Mouse (Mus musculus): ENCODE data around the gene Gm10912. TPM values are rescaled to one million over a fixed set of nuclear protein-coding genes. Genes with fewer than 3 reads are reported as not detected.
"Not testable (repeated sequence)": the region's sequence is repeated elsewhere in the genome, so short reads cannot be mapped to it uniquely, and the experiment has no call there.

The Gm10912 gene
- polyA plus RNA-seq, 1 experiment: not detected

GRCm38 (mm10) chr2:104095741-104096213 lies 30.2 kb downstream of the Gm10912 start, which contains the start of gene Cd59a:
Gene Cd59a (plus strand): TSS chr2:104095801.
- H3K4me3 ChIP-seq (ENCODE audit: insufficient read depth, low read depth, low read length): peak within 1 kb of the TSS; percentile 71
- H3K27ac ChIP-seq (replicated peaks; ENCODE audit: low read depth, low read length): peak within 1 kb of the TSS; percentile 83
- peaks cover 6% of the 10 kb centered on the region; the same call in 1 of the 2 replicates for H3K4me1 ChIP-seq (ENCODE audit: control insufficient read depth, insufficient read depth, insufficient read length, low read length)

- Histone ChIP-seq H3K27ac (replicated peaks; ENCODE audit: low read depth, low read length) (peak overlapping the region; percentile 83), H3K4me1 (ENCODE audit: control insufficient read depth, insufficient read depth, insufficient read length, low read length) (peaks cover 6% of the 10 kb centered on the region; the same call in 1 of the 2 replicates), H3K4me3 (ENCODE audit: insufficient read depth, low read depth, low read length) (peak overlapping the region; percentile 71)
Observed at GRCm38 (mm10) chr2:104096256-104096655, 30.6 kb downstream of the Gm10912 start.

- not testable (repeated sequence) for H3K4me1 ChIP-seq (ENCODE audit: control insufficient read depth, insufficient read depth, insufficient read length, low read length)
- peak overlapping the region; percentile 71 for H3K4me3 ChIP-seq (ENCODE audit: insufficient read depth, low read depth, low read length)
Observed at GRCm38 (mm10) chr2:104096796-104097195, 31.2 kb downstream of the Gm10912 start.

GRCm38 (mm10) chr2:104097396-104097795 lies 31.8 kb downstream of the Gm10912 start:
- not testable (repeated sequence) for H3K4me1 ChIP-seq (ENCODE audit: control insufficient read depth, insufficient read depth, insufficient read length, low read length); H3K4me3 ChIP-seq (ENCODE audit: insufficient read depth, low read depth, low read length); H3K27ac ChIP-seq (replicated peaks; ENCODE audit: low read depth, low read length)

More at GRCm38 (mm10) chr2:104096796-104097195, 31.2 kb downstream of the Gm10912 start:
- H3K27ac ChIP-seq (replicated peaks; ENCODE audit: low read depth, low read length): peak overlapping the region; percentile 83; the same call in 1 of the 2 replicates

GRCm38 (mm10) chr2:104098529-104099230 lies 33.1 kb downstream of the Gm10912 start:
- H3K27ac ChIP-seq (replicated peaks; ENCODE audit: low read depth, low read length): 0 out of 2 replicates have a peak overlapping the region, but pooled peaks have one; percentile 20
- no peak overlapping the region for H3K4me3 ChIP-seq (ENCODE audit: insufficient read depth, low read depth, low read length)
- H3K4me1 ChIP-seq (ENCODE audit: control insufficient read depth, insufficient read depth, insufficient read length, low read length): peaks cover 10% of the 10 kb centered on the region; the same call in 1 of the 2 replicates

- Histone ChIP-seq H3K27ac (replicated peaks; ENCODE audit: low read depth, low read length) (no peak overlapping the region), H3K4me3 (ENCODE audit: insufficient read depth, low read depth, low read length) (no peak overlapping the region), H3K4me1 (ENCODE audit: control insufficient read depth, insufficient read depth, insufficient read length, low read length) (peaks cover 10% of the 10 kb centered on the region; the same call in 1 of the 2 replicates)
Observed at GRCm38 (mm10) chr2:104099231-104099585, 33.6 kb downstream of the Gm10912 start.

GRCm38 (mm10) chr2:104099946-104100345 lies 34.3 kb downstream of the Gm10912 start:
- H3K4me3 ChIP-seq (ENCODE audit: insufficient read depth, low read depth, low read length): no peak overlapping the region
- H3K27ac ChIP-seq (replicated peaks; ENCODE audit: low read depth, low read length): no peak overlapping the region
- H3K4me1 ChIP-seq (ENCODE audit: control insufficient read depth, insufficient read depth, insufficient read length, low read length): peaks cover 10% of the 10 kb centered on the region; the same call in 1 of the 2 replicates

GRCm38 (mm10) chr2:104104800-104105199 lies 39.2 kb downstream of the Gm10912 start:
- peaks cover 8% of the 10 kb centered on the region; the same call in 1 of the 2 replicates for H3K4me1 ChIP-seq (ENCODE audit: control insufficient read depth, insufficient read depth, insufficient read length, low read length)
- no peak overlapping the region for H3K4me3 ChIP-seq (ENCODE audit: insufficient read depth, low read depth, low read length)
- H3K27ac ChIP-seq (replicated peaks; ENCODE audit: low read depth, low read length): no peak overlapping the region

- not testable (repeated sequence) for H3K4me3 ChIP-seq (ENCODE audit: insufficient read depth, low read depth, low read length); H3K4me1 ChIP-seq (ENCODE audit: control insufficient read depth, insufficient read depth, insufficient read length, low read length); H3K27ac ChIP-seq (replicated peaks; ENCODE audit: low read depth, low read length)
Observed at GRCm38 (mm10) chr2:104109021-104109420, 43.4 kb downstream of the Gm10912 start.

- Histone ChIP-seq H3K4me1 (ENCODE audit: control insufficient read depth, insufficient read depth, insufficient read length, low read length) (peaks cover 6% of the 10 kb centered on the region; the same call in 1 of the 2 replicates), H3K4me3 (ENCODE audit: insufficient read depth, low read depth, low read length) (no peak overlapping the region), H3K27ac (replicated peaks; ENCODE audit: low read depth, low read length) (peak overlapping the region; percentile 30; the same call in 1 of the 2 replicates)
Observed at GRCm38 (mm10) chr2:104109528-104109927, 43.9 kb downstream of the Gm10912 start.

GRCm38 (mm10) chr2:104110031-104110430 lies 44.4 kb downstream of the Gm10912 start:
- Histone ChIP-seq H3K4me1 (ENCODE audit: control insufficient read depth, insufficient read depth, insufficient read length, low read length) (peaks cover 6% of the 10 kb centered on the region; the same call in 1 of the 2 replicates), H3K4me3 (ENCODE audit: insufficient read depth, low read depth, low read length) (no peak overlapping the region), H3K27ac (replicated peaks; ENCODE audit: low read depth, low read length) (peak overlapping the region; percentile 7; the same call in 1 of the 2 replicates)

GRCm38 (mm10) chr2:104111170-104111797 lies 45.7 kb downstream of the Gm10912 start:
- not testable (repeated sequence) for H3K4me3 ChIP-seq (ENCODE audit: insufficient read depth, low read depth, low read length); H3K27ac ChIP-seq (replicated peaks; ENCODE audit: low read depth, low read length); H3K4me1 ChIP-seq (ENCODE audit: control insufficient read depth, insufficient read depth, insufficient read length, low read length)

- H3K4me3 ChIP-seq (ENCODE audit: insufficient read depth, low read depth, low read length); H3K27ac ChIP-seq (replicated peaks; ENCODE audit: low read depth, low read length); H3K4me1 ChIP-seq (ENCODE audit: control insufficient read depth, insufficient read depth, insufficient read length, low read length): not testable (repeated sequence)
Observed at GRCm38 (mm10) chr2:104113563-104113962, 47.9 kb downstream of the Gm10912 start.

- Histone ChIP-seq H3K27ac (replicated peaks; ENCODE audit: low read depth, low read length) (no peak overlapping the region), H3K4me1 (ENCODE audit: control insufficient read depth, insufficient read depth, insufficient read length, low read length) (peaks cover 3% of the 10 kb centered on the region; the same call in 1 of the 2 replicates), H3K4me3 (ENCODE audit: insufficient read depth, low read depth, low read length) (no peak overlapping the region)
Observed at GRCm38 (mm10) chr2:104114898-104115297, 49.3 kb downstream of the Gm10912 start.
